Mouse (Mus musculus) embryonic facial prominence, embryonic 11.5 days (tissue): ENCODE measurements at regions not wholly inside any gene's neighbourhood (a gene's known extent, or its start where the extent isn't known, plus 50 kb on each side); places are given as distances from the start of the nearest gene placed in this dataset.

Source experiments
- ATAC-seq: fragments of 200-750 bp; cut with Nextera tagmentation; replicated peaks from 2 replicates; pipeline ENCODE4 v1.8.0; 2017; ENCODE audit warnings: low read depth; ENCODE audit not compliant: insufficient number of reproducible peaks, low FRiP score, low TSS enrichment
- DNase-seq: peaks from one replicate; pipeline ENCODE4 v3.0.0-alpha.2; 2015; ENCODE audit warnings: low spot score
- H3K27ac ChIP-seq: fragments of 300-500 bp; sonication (generic); replicated peaks from 2 replicates; pipeline ENCODE4 v1.5.1; 2014; ENCODE audit warnings: mild to moderate bottlenecking, low read depth, low read length, control low read depth
- H3K27me3 ChIP-seq: fragments of 300-500 bp; sonication (generic); 2 replicates; pipeline ENCODE4 v1.6.1; 2014; ENCODE audit warnings: mild to moderate bottlenecking, low read length, moderate library complexity, mixed read lengths; ENCODE audit not compliant: control insufficient read depth, insufficient read depth
- H3K36me3 ChIP-seq: fragments of 300-500 bp; sonication (generic); replicated peaks from 2 replicates; pipeline ENCODE4 v1.6.1; 2014; ENCODE audit warnings: low read depth, mild to moderate bottlenecking, low read length, moderate library complexity, mixed read lengths; ENCODE audit not compliant: control insufficient read depth, insufficient read depth
- H3K4me1 ChIP-seq: fragments of 300-500 bp; sonication (generic); 2 replicates; pipeline ENCODE4 v1.6.1; 2014; ENCODE audit warnings: low read length, mixed read lengths; ENCODE audit not compliant: control insufficient read depth, insufficient read depth
- H3K4me2 ChIP-seq: fragments of 300-500 bp; sonication (generic); 2 replicates; pipeline ENCODE4 v1.6.1; 2014; ENCODE audit warnings: low read depth, mild to moderate bottlenecking, control low read depth, low read length, moderate library complexity
- H3K4me3 ChIP-seq: fragments of 300-500 bp; sonication (generic); 2 replicates; pipeline ENCODE4 v1.5.1; 2014; ENCODE audit warnings: low read depth, low read length, control low read depth
- H3K9ac ChIP-seq: fragments of 300-500 bp; sonication (generic); replicated peaks from 2 replicates; pipeline ENCODE4 v1.6.1; 2014; ENCODE audit warnings: mild to moderate bottlenecking, control low read depth, low read length
- H3K9me3 ChIP-seq: fragments of 300-500 bp; sonication (generic); replicated peaks from 2 replicates; pipeline ENCODE4 v1.6.1; 2016; ENCODE audit warnings: mild to moderate bottlenecking, low read length, inconsistent platforms, mixed read lengths; ENCODE audit not compliant: control insufficient read depth
- WGBS: fragments of 180-500 bp; shearing (Covaris S2); extraction: QIAGEN DNeasy Blood & Tissue Kit; methylation state at CpG from one replicate; pipeline ENCODE4 v1.1.7; 2014; 5-methylcytosine and 5-hydroxymethylcytosine counted together

DNA sequence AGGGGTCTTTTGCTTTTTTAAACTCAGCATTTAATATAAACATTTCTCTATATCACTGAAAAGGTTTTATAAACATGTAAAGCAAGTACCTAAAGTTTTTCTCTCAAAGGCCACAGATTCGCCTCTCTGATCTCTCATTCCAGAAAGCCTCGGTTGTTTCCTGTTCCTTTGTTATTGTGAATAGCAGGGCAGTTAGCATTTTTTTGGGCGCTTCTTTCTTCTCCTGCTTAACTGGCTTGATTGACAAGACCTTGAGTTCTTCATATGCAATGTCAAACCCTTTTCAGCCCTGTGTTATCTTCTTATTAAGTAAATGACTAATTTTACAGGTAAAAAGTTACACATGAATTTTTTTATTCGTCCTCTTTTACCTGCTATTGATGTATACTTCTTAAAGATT lies 316.7 kb downstream of the Slc4a3 start:
- no peaks in the 10 kb centered on the region for H3K36me3 ChIP-seq
- no peak overlapping the region for H3K4me3 ChIP-seq
- no peak overlapping the region for H3K9ac ChIP-seq
- ATAC-seq = no peak
- H3K4me1 ChIP-seq = no peaks in the 10 kb centered on the region
- DNase-seq = no peak
- H3K27ac ChIP-seq = no peak overlapping the region
- WGBS = 62% methylated on average over 4 of the region's 4 CpGs
- H3K4me2 ChIP-seq = no peak overlapping the region
- no peaks in the 10 kb centered on the region for H3K27me3 ChIP-seq
- no peaks in the 10 kb centered on the region for H3K9me3 ChIP-seq

DNA sequence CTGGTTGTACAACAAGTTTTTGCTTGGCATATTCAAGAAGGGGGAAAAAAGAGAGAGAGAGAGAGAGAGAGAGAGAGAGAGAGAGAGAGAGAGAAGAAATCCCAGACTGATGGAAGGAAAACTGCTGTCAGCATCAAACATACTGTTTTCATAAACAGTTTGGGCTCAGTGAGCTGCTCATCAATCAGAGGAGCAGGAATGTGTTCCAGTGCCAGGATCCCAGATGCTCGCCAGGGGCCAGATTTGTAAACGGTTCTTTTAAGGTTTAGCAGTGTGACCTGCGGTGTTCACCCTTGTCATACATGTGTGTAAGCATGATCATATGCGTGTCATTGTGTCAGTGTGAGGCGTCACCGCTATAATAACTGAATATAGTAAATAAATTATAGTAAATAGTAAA lies 320.5 kb downstream of the Slc4a3 start:
- no peak overlapping the region for H3K27ac ChIP-seq
- no peak for ATAC-seq
- no peak for DNase-seq
- H3K27me3 ChIP-seq = no peaks in the 10 kb centered on the region
- H3K9me3 ChIP-seq = no peaks in the 10 kb centered on the region
- no peak overlapping the region for H3K4me2 ChIP-seq
- H3K4me1 ChIP-seq = no peaks in the 10 kb centered on the region
- WGBS = 70% methylated on average over 6 of the region's 6 CpGs
- H3K9ac ChIP-seq = no peak overlapping the region
- H3K36me3 ChIP-seq = no peaks in the 10 kb centered on the region
- H3K4me3 ChIP-seq = no peak overlapping the region

DNA sequence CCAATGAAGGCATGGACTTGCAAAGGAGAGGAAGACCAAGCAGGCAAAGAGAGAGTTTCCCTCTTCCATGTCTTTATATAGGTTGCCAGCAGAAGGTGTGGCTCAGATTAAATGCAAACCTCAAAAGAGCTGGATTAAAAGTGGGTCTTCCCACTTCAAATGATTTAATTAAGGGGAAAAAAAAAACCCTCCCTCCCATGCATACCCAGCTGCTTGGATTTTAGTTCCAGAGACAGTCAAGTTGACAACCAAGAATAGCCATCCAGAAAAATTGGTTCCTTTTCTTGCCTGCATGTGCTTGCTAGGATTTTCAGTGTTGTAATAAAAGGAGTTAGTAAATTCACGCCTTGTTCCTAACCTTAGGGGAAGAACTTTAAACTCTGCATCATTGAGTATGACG lies 323.3 kb downstream of the Slc4a3 start:
- no peak for DNase-seq
- H3K4me2 ChIP-seq = no peak overlapping the region
- no peak overlapping the region for H3K27ac ChIP-seq
- H3K27me3 ChIP-seq = no peaks in the 10 kb centered on the region
- no peak overlapping the region for H3K4me3 ChIP-seq
- no peak overlapping the region for H3K9ac ChIP-seq
- no peaks in the 10 kb centered on the region for H3K36me3 ChIP-seq
- 81% methylated on average over 2 of the region's 2 CpGs for WGBS
- no peaks in the 10 kb centered on the region for H3K9me3 ChIP-seq
- H3K4me1 ChIP-seq = no peaks in the 10 kb centered on the region
- no peak for ATAC-seq

GRCm38 (mm10) chr1:75869846-75870245 lies 323.8 kb downstream of the Slc4a3 start:
- no peak overlapping the region for H3K9ac ChIP-seq
- H3K27me3 ChIP-seq = no peaks in the 10 kb centered on the region
- 78% methylated on average over 5 of the region's 5 CpGs for WGBS
- H3K4me1 ChIP-seq = no peaks in the 10 kb centered on the region
- no peak overlapping the region for H3K4me2 ChIP-seq
- no peak for DNase-seq
- H3K36me3 ChIP-seq = no peaks in the 10 kb centered on the region
- no peaks in the 10 kb centered on the region for H3K9me3 ChIP-seq
- H3K27ac ChIP-seq = no peak overlapping the region
- no peak for ATAC-seq
- no peak overlapping the region for H3K4me3 ChIP-seq

DNA sequence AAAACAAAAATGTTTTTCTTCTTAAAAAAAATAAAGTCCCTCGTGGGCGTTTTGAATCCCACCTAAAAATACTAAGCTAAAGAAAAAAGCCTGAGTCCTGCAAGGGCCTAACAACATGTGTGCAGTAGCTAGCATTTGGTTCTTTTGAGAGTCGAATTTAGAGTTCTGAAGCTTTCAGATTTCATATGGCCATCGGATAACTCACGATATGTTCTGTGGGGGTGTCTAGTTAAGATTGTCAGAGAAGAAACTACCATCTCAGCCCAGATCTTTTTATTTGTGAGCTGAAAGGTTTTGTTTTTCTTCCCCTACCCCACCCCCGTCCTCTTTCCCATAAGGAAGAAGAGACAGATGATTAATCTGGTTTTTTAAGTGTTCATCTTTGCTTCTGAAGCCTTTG lies 327.8 kb downstream of the Slc4a3 start:
- Histone ChIP-seq H3K4me3 (no peak overlapping the region), H3K36me3 (no peaks in the 10 kb centered on the region), H3K4me1 (no peaks in the 10 kb centered on the region), H3K9me3 (no peaks in the 10 kb centered on the region), H3K27ac (no peak overlapping the region), H3K4me2 (no peak overlapping the region), H3K27me3 (no peaks in the 10 kb centered on the region), H3K9ac (no peak overlapping the region)
- DNase-seq (no peak), ATAC-seq (no peak)
- 90% methylated on average over 6 of the region's 6 CpGs for WGBS

GRCm38 (mm10) chr1:75877209-75877608 lies 331.1 kb downstream of the Slc4a3 start:
- no peak overlapping the region for H3K4me2 ChIP-seq
- no peaks in the 10 kb centered on the region for H3K4me1 ChIP-seq
- no peak for DNase-seq
- no peak for ATAC-seq
- H3K9me3 ChIP-seq = no peaks in the 10 kb centered on the region
- H3K4me3 ChIP-seq = no peak overlapping the region
- H3K27ac ChIP-seq = no peak overlapping the region
- H3K36me3 ChIP-seq = no peaks in the 10 kb centered on the region
- H3K27me3 ChIP-seq = no peaks in the 10 kb centered on the region
- 86% methylated on average over 5 of the region's 5 CpGs for WGBS
- no peak overlapping the region for H3K9ac ChIP-seq

DNA sequence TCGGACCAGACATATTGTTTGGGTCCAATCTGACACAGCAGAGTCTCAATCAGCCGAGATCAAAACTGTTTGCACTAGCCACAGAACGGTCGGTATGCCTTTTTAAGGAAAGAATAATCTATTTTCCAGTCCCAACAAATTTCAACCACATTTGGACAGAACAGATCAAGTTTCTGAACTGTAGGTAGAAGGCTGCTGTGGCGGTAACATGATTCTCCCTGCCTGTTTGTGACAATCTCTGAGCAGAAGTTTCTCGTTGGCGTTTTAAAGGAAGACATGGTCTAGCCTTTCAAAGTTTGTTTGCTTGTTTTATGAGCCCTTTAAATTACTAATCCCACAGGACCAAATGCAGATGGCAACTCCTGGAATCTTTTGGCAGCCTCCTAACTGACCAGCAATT lies 339.6 kb downstream of the Slc4a3 start:
- no peaks in the 10 kb centered on the region for H3K9me3 ChIP-seq
- H3K4me1 ChIP-seq = no peaks in the 10 kb centered on the region; the same call in 1 of the 2 replicates
- no peak overlapping the region for H3K27ac ChIP-seq
- DNase-seq (peak; percentile 77), ATAC-seq (no peak)
- WGBS = 21% methylated on average over 7 of the region's 7 CpGs
- H3K4me3 ChIP-seq = no peak overlapping the region
- no peaks in the 10 kb centered on the region for H3K36me3 ChIP-seq
- no peak overlapping the region for H3K4me2 ChIP-seq
- no peaks in the 10 kb centered on the region for H3K27me3 ChIP-seq
- no peak overlapping the region for H3K9ac ChIP-seq

GRCm38 (mm10) chr1:75888499-75889208 lies 342.6 kb downstream of the Slc4a3 start:
- Histone ChIP-seq H3K4me3 (no peak overlapping the region), H3K9ac (no peak overlapping the region), H3K4me2 (no peak overlapping the region), H3K27ac (no peak overlapping the region), H3K27me3 (no peaks in the 10 kb centered on the region), H3K36me3 (no peaks in the 10 kb centered on the region), H3K4me1 (no peaks in the 10 kb centered on the region; the same call in 1 of the 2 replicates), H3K9me3 (no peaks in the 10 kb centered on the region)
- no peak for DNase-seq
- no peak for ATAC-seq
- WGBS = 17% methylated on average over 9 of the region's 9 CpGs
